Mouse (Mus musculus) cerebellum, adult 11 months (tissue): ENCODE measurements around the gene Srebf1.

Source experiments
- DNase-seq: peaks from one replicate; pipeline ENCODE4 v3.0.0; 2022

The Srebf1 gene

DNA sequence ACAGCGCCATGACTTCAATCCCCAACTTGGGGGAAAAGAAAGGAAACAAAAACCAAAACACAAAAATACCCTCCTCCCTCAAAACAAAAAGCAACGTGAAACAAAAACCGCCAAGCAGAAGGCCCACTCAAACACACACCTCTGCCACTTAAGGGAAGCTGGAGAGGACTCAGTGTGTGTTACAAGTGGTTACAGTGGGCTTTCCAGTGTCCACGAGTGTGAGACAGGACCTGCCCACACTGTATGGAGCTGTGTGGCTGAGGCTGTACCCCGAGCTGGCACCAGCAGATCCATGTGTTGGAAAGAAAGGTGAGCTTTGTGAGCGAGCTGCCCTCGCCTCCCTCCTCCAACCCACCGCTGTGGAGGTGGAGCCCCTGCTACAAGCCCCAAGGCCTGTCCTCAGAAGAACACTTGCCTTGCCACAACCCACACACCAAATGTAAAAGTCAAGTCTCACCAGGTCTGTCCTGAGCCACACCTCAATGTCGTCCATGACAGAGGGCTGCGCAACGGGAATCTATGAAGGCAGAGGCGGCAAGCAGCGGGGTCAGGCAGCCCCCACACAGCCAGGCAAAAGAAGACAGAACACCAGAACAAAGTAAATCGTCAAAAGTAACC lies 10.2 kb upstream of the Srebf1 start:
- no peak for DNase-seq

DNA sequence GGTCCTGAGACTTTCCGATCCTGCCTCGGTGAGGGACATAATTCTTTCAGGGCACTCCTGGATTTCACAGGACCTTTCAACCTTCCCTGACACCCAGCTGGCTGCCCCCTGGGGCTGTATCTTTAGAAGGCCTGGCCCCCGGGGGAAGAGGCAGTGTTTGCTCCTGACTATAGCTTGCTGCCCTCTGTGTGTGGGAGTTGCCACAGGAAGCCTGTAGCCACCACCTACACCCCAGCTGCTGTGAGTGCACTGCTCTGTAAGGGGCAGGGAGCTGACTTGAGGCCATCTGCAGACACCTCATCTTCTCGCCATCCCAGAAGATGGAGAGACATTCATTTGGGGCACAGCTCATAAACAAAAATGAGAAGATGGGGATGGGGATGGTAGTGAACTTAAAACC lies 9.6 kb upstream of the Srebf1 start:
- no peak for DNase-seq

GRCm38 (mm10) chr11:60231326-60231725 lies 8.9 kb upstream of the Srebf1 start:
- no peak for DNase-seq

DNA sequence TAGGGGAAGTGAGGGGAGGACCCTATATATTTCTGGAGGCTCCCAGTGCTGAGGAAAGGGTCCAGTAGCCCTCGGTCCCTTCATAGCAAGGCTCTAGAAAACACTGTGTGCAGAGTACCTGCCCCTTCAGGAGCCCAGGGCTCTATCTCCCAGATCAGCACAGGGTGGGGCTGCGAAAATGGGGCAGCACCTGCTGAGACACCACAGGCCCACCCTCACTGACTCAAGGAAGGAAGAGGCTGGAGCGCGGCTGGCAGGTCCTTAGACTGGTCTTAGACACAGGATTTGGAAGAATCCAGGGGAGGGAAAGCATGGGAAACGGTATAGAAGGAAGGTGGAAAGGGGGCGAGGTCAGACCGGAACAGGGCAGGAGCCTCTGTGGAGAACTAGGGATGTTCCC lies 8.1 kb upstream of the Srebf1 start:
- DNase-seq = no peak

DNA sequence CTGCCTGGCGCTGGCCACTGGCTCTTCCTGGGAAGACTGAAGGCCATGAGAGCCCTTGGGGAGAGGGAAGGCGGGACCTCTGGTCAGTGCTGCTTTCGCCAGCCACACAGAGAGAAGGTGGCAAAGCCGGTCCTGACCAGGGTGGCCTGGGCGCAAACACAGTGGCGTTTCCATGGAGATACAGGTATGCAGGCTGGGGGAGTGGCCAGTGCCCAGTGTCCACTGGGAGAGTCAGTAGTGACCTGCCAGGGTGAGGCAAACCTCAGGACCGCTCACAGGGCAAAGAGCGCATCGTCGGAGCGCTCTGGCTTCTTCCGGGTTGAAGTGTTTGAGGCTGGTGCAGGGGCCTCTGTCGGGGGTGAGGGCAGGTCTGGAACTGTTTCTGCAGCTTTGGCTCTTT lies 7.4 kb upstream of the Srebf1 start:
- no peak for DNase-seq

DNA sequence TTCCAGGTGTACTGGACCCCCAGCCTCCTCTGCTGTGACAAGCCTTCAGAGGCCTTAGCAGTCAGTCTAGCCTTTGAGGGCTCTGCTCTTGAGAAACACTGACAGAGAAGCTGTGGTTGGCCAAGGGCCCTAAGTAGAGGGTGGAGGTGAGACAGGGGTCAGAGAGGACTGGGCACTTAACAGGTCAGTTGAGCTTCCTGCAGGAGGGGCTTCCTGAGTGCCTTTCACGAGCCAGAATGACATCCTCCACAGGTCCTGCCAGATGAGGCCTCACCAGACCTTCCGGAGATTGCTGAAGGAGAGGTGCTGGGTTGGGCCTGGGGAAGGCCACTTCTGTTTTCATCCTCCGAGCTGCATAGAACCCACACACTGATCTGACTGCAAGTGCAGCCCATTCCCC lies 6.1 kb upstream of the Srebf1 start:
- DNase-seq = no peak

GRCm38 (mm10) chr11:60225874-60226273 lies 3.5 kb upstream of the Srebf1 start:
- no peak for DNase-seq

DNA sequence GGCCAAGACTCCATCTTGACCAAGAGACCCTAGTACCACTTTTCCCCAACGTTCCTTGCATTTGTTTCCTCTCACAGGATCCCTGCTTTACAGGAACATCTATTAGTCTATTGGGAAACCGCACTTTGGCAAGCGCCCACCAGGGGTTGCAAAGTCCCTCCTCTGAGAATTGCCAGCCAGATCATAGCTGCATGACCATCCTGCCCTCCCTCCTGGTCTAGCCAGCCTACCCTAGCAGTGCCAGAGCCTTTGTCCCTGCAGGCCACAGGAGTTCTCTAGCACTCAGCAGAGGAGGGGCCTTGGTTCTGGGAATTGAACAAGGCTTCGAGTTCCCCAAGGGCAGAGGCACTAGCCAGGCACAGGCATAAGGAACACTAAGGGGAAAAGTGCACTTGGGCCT lies 2.3 kb upstream of the Srebf1 start:
- DNase-seq = no peak

GRCm38 (mm10) chr11:60222085-60222468 lies 304 bp downstream of the Srebf1 start:
- no peak for DNase-seq

- no peak for DNase-seq
Measured at GRCm38 (mm10) chr11:60221425-60221824, 956 bp downstream of the Srebf1 start.

DNA sequence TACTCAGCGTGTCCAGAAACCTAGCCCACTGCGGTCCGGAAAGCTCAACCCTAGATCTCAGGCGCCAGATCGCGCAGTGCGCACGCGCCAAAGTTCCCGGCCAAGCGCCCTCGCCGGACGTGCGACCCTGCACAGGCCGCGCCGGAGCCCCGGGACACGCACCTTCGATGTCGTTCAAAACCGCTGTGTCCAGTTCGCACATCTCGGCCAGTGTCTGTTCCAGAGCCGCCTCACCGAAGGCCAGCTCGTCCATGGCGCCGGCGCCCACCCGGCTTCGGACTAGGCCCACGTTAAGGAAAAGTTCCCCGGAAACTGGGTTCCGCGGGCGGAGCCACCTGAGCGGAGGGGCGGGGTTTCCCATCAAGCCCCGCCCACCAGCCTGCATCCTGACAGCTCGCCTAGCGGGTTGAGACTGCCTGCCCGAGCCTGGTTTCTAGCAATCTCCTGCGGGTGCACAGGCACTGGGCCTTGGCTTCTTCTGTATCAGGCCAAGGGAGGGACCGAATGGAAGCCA lies 2.0 kb downstream of the Srebf1 start:
- DNase-seq = peak; percentile 81

DNA sequence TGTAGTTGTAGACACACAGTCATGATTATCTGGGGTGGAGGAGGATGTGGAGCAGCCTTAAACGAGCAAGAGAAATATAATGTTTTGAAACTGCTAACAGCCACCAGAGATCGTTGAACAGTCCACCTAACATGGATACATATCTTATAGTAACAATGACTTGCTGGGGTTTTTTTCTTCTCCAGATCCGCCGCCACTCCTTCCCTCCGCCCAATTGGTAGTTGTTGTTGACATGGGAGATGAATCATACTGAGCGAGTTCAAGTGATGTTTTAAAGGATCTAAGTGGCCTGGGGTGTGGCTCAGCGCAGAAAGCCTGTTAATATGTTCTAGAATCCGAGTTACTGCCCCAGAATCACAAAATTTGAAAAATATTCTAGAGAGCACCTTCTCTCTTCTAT lies 2.8 kb downstream of the Srebf1 start:
- DNase-seq = no peak

DNA sequence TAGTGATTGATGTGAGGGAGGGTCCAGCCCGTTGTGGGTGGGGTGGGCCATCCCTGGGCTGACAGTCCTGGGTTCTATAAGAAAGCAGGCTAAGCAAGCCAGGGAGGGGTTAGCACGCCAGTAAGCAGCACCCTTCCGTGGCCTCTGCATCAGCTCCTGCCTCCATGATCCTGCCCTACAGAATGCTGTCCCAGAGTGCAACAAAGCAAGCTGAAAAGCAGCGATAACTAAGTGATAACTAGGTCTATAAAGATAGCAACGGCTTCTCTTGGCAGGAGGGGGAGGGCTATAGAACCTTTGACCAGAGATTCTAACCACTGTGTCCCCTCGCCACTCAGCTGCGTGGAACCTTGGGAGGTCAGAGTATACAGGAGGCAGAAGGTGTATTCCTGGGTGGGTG lies 4.9 kb downstream of the Srebf1 start:
- DNase-seq = no peak

DNA sequence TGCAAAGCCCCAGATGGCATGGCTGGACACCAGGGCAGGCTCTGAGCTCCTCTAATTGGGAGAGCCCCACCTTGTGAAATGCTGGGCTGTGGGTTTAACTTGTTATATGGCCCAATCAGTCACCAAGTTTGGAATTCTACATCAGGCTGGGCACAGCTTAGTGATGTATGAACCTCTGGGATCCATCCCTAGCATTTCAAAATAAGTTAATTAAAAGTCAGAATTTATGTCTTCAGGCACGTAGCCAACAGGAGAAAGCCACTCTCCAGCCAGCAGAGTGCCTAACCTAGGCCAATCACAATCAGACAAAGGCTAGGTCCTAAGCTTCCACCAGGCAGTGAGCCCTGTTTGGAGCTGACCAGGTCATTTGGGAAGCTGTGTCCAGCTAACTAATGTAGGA lies 5.7 kb downstream of the Srebf1 start:
- DNase-seq = no peak

DNA sequence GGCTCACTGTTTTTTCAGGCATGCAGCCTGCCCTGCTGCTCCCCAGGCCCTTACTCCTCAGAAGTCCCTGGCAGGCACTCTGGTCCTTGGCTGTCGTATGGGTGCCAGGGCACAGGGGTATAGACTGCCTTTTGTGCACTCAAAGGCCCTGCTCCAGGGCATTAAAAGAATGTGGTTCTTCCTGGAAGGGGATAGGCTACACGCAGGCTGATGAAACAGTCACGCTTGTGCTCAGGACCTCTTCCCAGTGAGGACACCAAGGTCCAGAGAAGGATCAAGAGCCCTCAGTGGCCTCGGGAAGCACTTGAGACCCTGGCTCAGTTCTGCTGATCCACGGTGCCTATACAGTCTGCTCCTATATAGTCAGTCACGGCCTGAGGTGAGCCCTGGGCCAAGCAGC lies 9.1 kb downstream of the Srebf1 start:
- DNase-seq = no peak

GRCm38 (mm10) chr11:60211761-60212160 lies 10.6 kb downstream of the Srebf1 start:
- DNase-seq = no peak

DNA sequence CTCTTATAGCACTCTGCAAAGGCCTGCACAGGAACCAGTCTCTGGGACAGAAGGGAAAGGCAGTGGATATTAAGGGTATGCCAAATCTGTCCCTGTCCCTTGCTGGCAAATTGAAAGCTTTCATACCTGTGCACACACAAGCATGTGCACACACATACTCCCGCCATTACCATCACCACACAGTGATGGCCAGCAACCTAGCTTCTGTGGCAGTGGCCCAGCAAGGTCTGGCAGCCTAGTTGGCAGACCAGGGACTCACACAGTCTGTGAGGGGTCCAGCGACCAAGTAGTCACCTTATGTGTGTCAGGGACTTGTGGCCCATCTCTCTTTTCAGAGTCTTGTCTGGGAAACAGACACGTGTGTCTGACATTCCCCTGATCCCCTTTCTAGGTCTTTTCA lies 11.2 kb downstream of the Srebf1 start:
- no peak for DNase-seq

DNA sequence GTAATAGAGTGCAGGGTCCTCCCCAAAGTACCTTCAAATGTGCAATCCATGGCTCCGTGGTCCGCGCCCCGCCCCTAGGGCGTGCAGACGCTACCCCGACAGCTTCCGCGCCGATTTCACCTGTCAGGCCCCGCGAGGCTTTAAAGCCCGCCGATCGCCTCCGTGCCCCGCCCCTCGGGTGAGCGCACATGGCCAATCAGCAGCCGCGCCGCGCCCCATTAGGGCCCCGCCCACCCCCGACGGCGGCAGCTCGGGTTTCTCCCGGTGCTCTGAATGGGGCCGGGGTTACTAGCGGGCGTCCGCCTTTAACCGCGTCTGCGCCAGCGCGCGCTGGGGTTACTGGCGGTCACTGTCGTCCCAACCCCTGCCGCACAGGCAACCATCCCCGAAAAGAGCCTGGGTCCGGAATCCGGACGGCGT lies 12.1 kb downstream of the Srebf1 start:
- peak; percentile 76 for DNase-seq

DNA sequence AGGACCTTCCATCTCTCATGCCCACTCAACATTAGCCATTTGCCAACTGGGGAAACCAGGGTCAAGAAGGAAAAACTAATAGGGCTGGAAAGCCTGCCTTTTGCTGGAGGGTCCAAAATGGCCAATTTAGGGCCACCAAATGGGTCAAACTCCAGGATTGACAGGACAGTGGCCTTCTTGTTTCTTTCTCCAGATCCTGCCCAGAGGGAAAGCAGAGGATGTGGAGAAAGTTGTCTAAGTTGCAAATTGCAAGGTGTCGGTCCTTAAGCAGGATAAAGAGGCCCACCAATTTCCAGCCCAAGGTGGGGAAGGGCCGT lies 12.5 kb downstream of the Srebf1 start:
- DNase-seq = no peak

GRCm38 (mm10) chr11:60209217-60209932 lies 13.0 kb downstream of the Srebf1 start:
- peak; percentile 87 for DNase-seq

GRCm38 (mm10) chr11:60208712-60209111 lies 13.7 kb downstream of the Srebf1 start:
- no peak for DNase-seq

DNA sequence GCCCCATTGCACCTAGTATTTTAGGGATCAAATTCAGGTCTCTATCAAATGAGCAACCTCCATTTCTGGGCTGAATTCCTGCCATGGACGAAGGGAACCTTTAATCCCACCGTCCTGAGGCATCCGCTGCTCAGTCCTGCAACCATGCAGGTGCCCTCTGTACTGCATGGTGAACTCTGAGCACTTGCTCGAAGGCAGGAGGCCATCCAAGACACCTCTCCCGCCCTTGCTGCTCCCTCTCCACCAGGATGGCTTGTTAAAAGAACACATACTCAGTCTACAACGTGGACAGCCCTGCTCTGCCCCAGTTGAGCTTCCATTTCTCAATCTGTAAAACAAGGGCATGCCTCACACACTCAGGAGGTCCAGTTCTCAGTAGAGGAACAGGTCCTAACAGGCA lies 14.2 kb downstream of the Srebf1 start:
- DNase-seq = no peak

- DNase-seq = no peak
Measured at GRCm38 (mm10) chr11:60206207-60206606, 16.2 kb downstream of the Srebf1 start.

GRCm38 (mm10) chr11:60205026-60205425 lies 17.4 kb downstream of the Srebf1 start:
- no peak for DNase-seq
